Mouse (Mus musculus): ENCODE data around the gene Actl6b. TPM values are rescaled to one million over a fixed set of nuclear protein-coding genes. Genes with fewer than 3 reads are reported as not detected.
A peak's percentile ranks its signal among the peaks of the same experiment; 100 is the strongest.

Gene Actl6b
- polyA plus RNA-seq, 1 experiment from 2014 or later = not detected

- H3K27me3 ChIP-seq = no peaks in the 10 kb centered on the region
- no peak for TF ChIP-seq CTCF (IDR thresholded peaks at IDR 0.05)
- in situ Hi-C loops (cut with MboI; ENCODE audit: low pct_unique_long_range_greater_than_20kb) = loop anchor here (5.0 kb wide), 3 partner anchors 69 to 229 kb away; partner anchors contain the start of gene Mospd3
- ChIA-PET POLR2A (interaction anchor here (0.7 to 3.2 kb wide), 2 partner anchors 67 to 107 kb away, joined by 3 to 8 read pairs; partner anchors contain the start of gene Mospd3), CTCF (no interaction called here)
- ATAC-seq = peak; percentile 60
- peak; percentile 99 for DNase-seq (ENCODE audit: low read depth, low spot score)
Observed at GRCm38 (mm10) chr5:137533117-137533827, 20.0 kb upstream of the Actl6b start, which contains the start of the genes Epo and Gnb2. Epo (minus strand) TSS chr5:137533242. Gnb2 (minus strand) TSS chr5:137533510.

DNA sequence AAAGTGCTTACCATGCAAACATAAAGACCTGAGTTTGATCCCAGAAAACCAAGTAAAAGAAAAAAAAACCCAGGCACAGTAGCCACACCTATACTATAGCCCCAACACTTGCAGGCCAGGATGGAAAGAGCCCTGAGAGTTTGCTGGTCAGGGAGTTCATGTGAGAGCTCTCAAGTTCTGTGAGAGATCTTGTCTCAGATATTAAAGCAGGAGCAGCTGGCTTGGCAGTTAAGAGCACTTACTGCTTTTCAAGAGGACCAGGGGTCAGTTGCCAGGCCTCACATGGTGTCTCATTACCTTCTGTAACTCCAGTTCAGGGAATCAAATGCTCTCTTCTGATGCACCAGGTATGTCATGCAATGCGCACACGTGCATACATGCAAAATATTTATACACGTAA is 18.6 kb upstream of the Actl6b start:
- in situ Hi-C loops (cut with MboI; ENCODE audit: low pct_unique_long_range_greater_than_20kb) = loop anchor here (5.0 kb wide), 3 partner anchors 68 to 228 kb away; partner anchors contain the start of gene Mospd3
- POLR2A ChIA-PET = no interaction called here
- H3K27me3 ChIP-seq = no peaks in the 10 kb centered on the region
- no peak for ATAC-seq
- DNase-seq (ENCODE audit: low read depth, low spot score) = no peak
- CTCF ChIA-PET = interaction anchor here (0.7 kb wide), 1 partner anchor 31 kb away, joined by 3 read pairs; no protein-coding TSS in a partner anchor
- no peak for TF ChIP-seq CTCF (IDR thresholded peaks at IDR 0.05)

DNA sequence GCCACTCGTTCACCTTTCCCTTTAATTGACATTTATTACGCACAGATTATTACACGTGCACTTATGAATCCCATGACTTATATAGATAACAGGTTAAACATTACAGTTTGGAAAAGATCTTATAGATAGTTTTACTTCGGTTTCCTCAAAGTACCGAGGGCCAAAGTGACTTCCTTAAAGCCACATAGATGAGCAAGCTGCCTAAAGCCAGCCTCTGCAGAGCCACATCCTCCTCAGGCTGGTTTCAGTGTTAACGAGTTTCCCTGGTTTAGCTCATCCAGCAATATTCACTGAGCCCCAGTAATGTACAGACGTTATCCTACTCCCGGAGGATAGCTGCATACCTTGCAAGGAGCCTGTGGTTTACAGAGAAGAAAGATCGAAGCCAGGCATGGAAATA is 18.0 kb upstream of the Actl6b start:
- ChIA-PET POLR2A (no interaction called here), CTCF (interaction anchor here (0.6 kb wide), 1 partner anchor 33 kb away, joined by 3 read pairs; the partner anchor contains the start of gene Pop7)
- no peak for TF ChIP-seq CTCF (IDR thresholded peaks at IDR 0.05)
- in situ Hi-C loops (cut with MboI; ENCODE audit: low pct_unique_long_range_greater_than_20kb) = no loop called here
- ATAC-seq (no peak), DNase-seq (ENCODE audit: low read depth, low spot score) (no peak)
- H3K27me3 ChIP-seq = no peaks in the 10 kb centered on the region

GRCm38 (mm10) chr5:137537461-137537860 is 15.9 kb upstream of the Actl6b start:
- ChIA-PET POLR2A (interaction anchor here (0.6 kb wide), 1 partner anchor 8 kb away, joined by 6 read pairs; no protein-coding TSS in a partner anchor), CTCF (no interaction called here)
- in situ Hi-C loops (cut with MboI; ENCODE audit: low pct_unique_long_range_greater_than_20kb) = no loop called here
- no peaks in the 10 kb centered on the region for H3K27me3 ChIP-seq
- no peak for DNase-seq (ENCODE audit: low read depth, low spot score)
- ATAC-seq = no peak
- no peak for TF ChIP-seq CTCF (IDR thresholded peaks at IDR 0.05)

DNA sequence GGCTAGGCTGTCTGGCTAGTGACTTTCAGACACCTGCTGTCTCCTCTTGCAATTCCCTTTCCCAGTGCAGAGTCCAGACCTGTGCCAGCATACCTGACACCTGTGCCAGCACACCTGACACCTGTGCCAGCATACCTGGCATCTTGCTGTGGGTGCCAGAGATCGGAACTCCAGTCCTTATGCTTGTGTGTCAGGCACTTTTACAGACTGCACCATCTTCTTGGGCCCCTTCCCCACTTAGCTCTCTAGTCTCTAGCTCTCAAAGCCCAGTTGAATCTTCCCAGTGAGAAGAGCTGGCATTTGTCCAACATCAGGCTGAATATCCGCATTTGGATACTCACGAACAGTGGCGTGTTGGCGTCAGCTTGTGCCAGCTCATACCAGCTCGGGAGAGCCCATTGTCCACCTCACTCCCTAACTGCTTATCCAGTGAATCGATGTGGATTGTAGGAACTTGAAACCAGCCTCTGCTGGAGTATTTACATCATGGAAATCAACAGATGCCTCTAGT is 14.0 kb upstream of the Actl6b start:
- ChIA-PET POLR2A (interaction anchor here (0.6 to 0.7 kb wide), 2 partner anchors 10 to 39 kb away, joined by 4 to 5 read pairs; no protein-coding TSS in a partner anchor), CTCF (no interaction called here)
- in situ Hi-C loops (cut with MboI; ENCODE audit: low pct_unique_long_range_greater_than_20kb) = no loop called here
- no peak for DNase-seq (ENCODE audit: low read depth, low spot score)
- ATAC-seq = no peak
- H3K27me3 ChIP-seq = no peaks in the 10 kb centered on the region
- TF ChIP-seq CTCF (IDR thresholded peaks at IDR 0.05) = no peak

GRCm38 (mm10) chr5:137540991-137541390 is 12.3 kb upstream of the Actl6b start:
- ChIA-PET POLR2A (interaction anchor here (0.6 kb wide), 1 partner anchor 16 kb away, joined by 5 read pairs; no protein-coding TSS in a partner anchor), CTCF (interaction anchor here (1.1 to 1.4 kb wide), 2 partner anchors 23 to 24 kb away, joined by 3 to 4 read pairs; partner anchors contain the start of gene Gigyf1)
- DNase-seq (ENCODE audit: low read depth, low spot score) (no peak), ATAC-seq (no peak)
- in situ Hi-C loops (cut with MboI; ENCODE audit: low pct_unique_long_range_greater_than_20kb) = no loop called here
- TF ChIP-seq CTCF (IDR thresholded peaks at IDR 0.05) = no peak
- H3K27me3 ChIP-seq = no peaks in the 10 kb centered on the region

DNA sequence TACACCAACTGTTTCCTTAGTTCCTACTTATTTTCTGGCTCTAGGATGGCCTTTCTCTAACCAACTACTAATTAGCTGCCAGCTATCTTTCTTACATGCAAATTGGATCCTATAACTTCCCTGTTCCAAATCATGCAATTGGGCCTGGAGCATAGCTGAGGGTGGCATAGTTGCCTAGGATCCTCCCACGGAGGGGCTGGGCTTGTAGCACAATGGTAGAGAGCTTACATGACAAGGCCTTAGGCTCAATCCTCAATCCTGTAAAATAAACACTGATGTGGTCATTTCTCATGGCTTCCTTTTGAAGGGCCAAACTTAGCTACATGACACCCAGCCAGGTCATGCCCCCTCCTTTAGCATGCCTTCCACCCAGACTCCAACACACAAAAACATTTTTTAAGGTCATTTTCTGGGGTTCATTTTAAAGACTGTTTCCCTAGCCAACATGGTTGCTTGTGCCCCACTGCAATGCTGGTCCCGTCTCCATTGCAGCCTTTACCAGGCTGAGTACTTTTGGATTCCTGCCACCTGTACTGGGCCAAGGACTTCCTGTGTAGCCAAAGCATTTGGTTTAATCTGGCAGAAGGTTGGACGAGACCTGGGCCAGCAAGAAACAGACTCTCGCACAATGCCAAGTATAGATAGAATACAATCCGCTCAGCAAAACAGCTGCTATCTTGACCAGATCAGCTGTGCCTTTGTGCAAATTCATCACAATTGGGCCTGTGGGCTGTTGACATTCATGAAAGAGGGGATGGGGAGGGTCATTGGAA is 11.4 kb upstream of the Actl6b start:
- no peak for ATAC-seq
- DNase-seq (ENCODE audit: low read depth, low spot score) = no peak
- ChIA-PET CTCF (interaction anchor here (1.1 to 1.4 kb wide), 2 partner anchors 14 to 24 kb away, joined by 3 to 4 read pairs; partner anchors contain the start of gene Gigyf1), POLR2A (no interaction called here)
- no peaks in the 10 kb centered on the region for H3K27me3 ChIP-seq
- no peak for TF ChIP-seq CTCF (IDR thresholded peaks at IDR 0.05)
- in situ Hi-C loops (cut with MboI; ENCODE audit: low pct_unique_long_range_greater_than_20kb) = no loop called here

DNA sequence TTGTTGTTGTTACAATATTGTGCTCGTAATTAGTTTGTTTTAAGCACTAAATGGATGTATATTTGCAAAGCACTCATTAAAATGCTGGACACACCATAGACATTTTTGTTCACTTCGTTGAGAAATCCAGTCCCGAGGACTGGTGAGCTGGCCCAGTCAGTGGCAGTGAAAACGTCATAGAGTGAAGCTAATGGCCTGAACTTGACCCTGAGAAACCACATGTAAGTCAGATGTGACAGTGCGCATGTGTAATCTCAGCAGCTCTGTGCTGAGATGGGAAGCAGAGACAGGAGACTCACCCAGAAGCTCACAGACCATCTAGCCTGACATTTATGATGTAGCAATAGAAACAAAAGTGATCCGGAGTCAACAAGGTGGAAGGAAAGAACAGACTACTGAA is 8.4 kb upstream of the Actl6b start:
- in situ Hi-C loops (cut with MboI; ENCODE audit: low pct_unique_long_range_greater_than_20kb) = no loop called here
- ChIA-PET POLR2A (no interaction called here), CTCF (interaction anchor here (1.0 kb wide), 1 partner anchor 8 kb away, joined by 4 read pairs; no protein-coding TSS in a partner anchor)
- peaks cover 9% of the 10 kb centered on the region for H3K27me3 ChIP-seq
- no peak for TF ChIP-seq CTCF (IDR thresholded peaks at IDR 0.05)
- DNase-seq (ENCODE audit: low read depth, low spot score) (no peak), ATAC-seq (no peak)

- DNase-seq (ENCODE audit: low read depth, low spot score) (no peak), ATAC-seq (no peak)
- no peak for TF ChIP-seq CTCF (IDR thresholded peaks at IDR 0.05)
- POLR2A ChIA-PET = interaction anchor here (0.7 kb wide), 1 partner anchor 13 kb away, joined by 5 read pairs; no protein-coding TSS in a partner anchor
- CTCF ChIA-PET = interaction anchor here (1.0 kb wide), 1 partner anchor 9 kb away, joined by 4 read pairs; no protein-coding TSS in a partner anchor
- H3K27me3 ChIP-seq = peaks cover 9% of the 10 kb centered on the region
- in situ Hi-C loops (cut with MboI; ENCODE audit: low pct_unique_long_range_greater_than_20kb) = no loop called here
Observed at GRCm38 (mm10) chr5:137545596-137545995, 7.7 kb upstream of the Actl6b start.

DNA sequence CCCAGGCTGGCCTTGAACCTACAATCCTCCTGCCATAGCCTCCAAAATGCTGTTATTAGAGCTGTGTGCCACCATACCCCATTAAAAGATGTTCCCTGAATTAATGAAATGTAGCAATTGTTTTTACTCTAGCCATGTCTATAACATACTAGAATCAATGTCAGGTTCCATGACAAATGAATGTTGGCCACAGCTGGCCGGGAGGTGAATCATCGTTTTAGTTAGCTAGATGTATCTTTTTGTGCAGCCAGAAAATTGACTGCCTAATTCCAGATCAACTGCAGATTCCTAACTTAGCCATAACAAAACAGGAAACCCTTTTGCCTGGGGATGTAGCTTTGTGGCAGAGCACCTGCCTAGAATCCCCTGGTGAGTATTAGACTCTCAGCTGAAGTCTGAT is 3.5 kb upstream of the Actl6b start:
- in situ Hi-C loops (cut with MboI; ENCODE audit: low pct_unique_long_range_greater_than_20kb) = loop anchor here (25.0 kb wide), 1 partner anchor 738 kb away; no protein-coding TSS in a partner anchor
- DNase-seq (ENCODE audit: low read depth, low spot score) = no peak
- CTCF ChIA-PET = interaction anchor here (1.3 kb wide), 2 partner anchors 15 to 47 kb away, joined by 3 read pairs; partner anchors contain the start of gene Pop7
- no peak for TF ChIP-seq CTCF (IDR thresholded peaks at IDR 0.05)
- POLR2A ChIA-PET = no interaction called here
- ATAC-seq = no peak
- H3K27me3 ChIP-seq = peaks cover 40% of the 10 kb centered on the region
